Mouse (Mus musculus) CH12.LX (cell line): ENCODE results near the gene Amz2.

Source experiments
- CHD1 ChIP-seq: IDR thresholded peaks from 2 replicates; pipeline ENCODE4 v1.6.1; 2012; ENCODE audit warnings: low read depth, low read length, improper control_type of control experiment, inconsistent platforms
- CHD2 ChIP-seq: IDR thresholded peaks from 2 replicates; pipeline ENCODE4 v1.6.1; 2011; ENCODE audit warnings: low read length, improper control_type of control experiment
- GABPA ChIP-seq: IDR thresholded peaks from 2 replicates; pipeline ENCODE4 v1.6.1; 2012; ENCODE audit warnings: low read depth, low read length, improper control_type of control experiment, inconsistent platforms; ENCODE audit not compliant: insufficient replicate concordance
- POLR2A ChIP-seq: IDR thresholded peaks from 2 replicates; pipeline ENCODE4 v1.6.1; 2011; ENCODE audit warnings: low read depth, mild to moderate bottlenecking, improper control_type of control experiment, low read length

GRCm38 (mm10) chr11:109434233-109434798 is 8.6 kb downstream of the Amz2 start:
- no peak for TF ChIP-seq CHD2
- no peak for TF ChIP-seq CHD1
- no peak for TF ChIP-seq POLR2A
- TF ChIP-seq GABPA, result no peak
